Mouse (Mus musculus): ENCODE results near the gene Manba. TPM values are rescaled to one million over a fixed set of nuclear protein-coding genes. Genes with fewer than 3 reads are reported as not detected.

Manba gene
- polyA plus RNA-seq, 2 experiments = 4.2 to 6.5 TPM

DNA sequence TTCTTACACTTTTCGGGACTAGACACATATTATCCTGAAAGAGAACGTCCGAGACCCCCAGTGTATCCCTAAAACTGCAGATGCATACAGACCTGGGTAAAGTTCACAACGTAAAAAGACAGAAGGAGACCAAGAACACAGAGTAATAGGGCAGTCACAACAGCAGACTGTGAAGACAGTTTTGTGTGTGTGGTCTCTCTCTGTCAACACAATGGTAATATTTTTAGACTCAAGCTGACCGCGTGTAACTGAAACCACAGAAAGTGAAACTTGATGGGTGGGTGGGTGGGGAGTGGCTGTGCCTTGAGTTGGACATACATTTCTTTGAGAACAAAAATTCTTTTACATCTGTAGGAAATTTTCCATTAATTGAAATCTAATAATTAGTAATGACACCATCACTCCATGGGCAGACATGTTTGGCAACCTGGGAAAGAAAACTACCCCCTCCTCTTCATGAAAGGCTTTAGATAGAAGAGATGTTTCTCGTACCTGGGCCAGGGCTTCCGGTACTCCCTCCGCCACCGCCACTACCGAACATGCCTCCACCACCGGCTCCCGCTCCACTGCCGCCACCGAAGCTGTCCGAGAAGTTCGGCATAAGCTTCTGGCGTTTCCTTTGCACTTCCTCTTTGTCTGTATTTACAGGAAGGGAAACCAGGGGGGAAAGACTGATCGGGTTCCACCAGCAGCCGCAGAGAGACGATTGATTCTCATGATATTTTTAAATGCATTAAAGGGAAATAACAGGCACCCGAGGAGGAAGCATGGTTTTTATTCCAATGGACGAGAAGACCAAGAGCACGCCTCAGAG lies 122.5 kb downstream of the Manba start:
- ATAC-seq (ENCODE audit: low FRiP score, low read depth) = no peak
- no peak overlapping the region for H3K4me2 ChIP-seq (replicated peaks; ENCODE audit: low read depth, low read length, severe bottlenecking)

DNA sequence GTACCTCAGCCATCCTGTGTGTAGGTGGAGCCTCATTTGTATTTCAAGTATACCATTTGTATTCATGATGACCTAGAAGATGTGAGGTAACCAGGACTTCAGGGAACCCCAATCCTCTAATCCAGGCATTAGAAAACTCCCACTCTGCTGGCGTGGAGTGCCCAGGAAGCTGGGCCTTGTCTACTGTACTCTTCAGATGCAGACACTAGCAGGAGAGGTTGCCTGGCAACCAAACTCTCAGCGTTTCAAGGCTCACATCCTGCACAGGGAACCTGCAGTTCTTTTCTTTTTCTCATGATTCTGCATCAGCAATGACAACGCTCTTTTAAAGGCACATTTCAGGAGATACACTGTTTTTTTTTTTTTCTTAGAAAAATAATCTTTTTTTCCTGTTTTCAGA lies 124.8 kb downstream of the Manba start:
- ATAC-seq (ENCODE audit: low FRiP score, low read depth) = no peak
- 79% methylated on average over 3 of the region's 3 CpGs for WGBS

More for the DNA sequence above, 122.5 kb downstream of the Manba start:
- H3K27ac ChIP-seq (replicated peaks; ENCODE audit: low read depth, low read length) = no peak overlapping the region
- H3K4me3 ChIP-seq (replicated peaks; ENCODE audit: low read length) = no peak overlapping the region
- H3K9ac ChIP-seq (ENCODE audit: low read depth, low read length, severe bottlenecking) = no peak overlapping the region
- H3K27me3 ChIP-seq (ENCODE audit: control insufficient read depth, insufficient read depth, low read length) = no peaks in the 10 kb centered on the region
- no peaks in the 10 kb centered on the region for H3K9me3 ChIP-seq (ENCODE audit: control insufficient read depth, low read length)
- no peak for DNase-seq (ENCODE audit: low spot score)
- 84% methylated on average over 24 of the region's 24 CpGs for WGBS
- no peak for TF ChIP-seq POLR2A (IDR thresholded peaks at IDR 0.05; ENCODE audit: borderline replicate concordance, extremely low read depth, insufficient read depth, insufficient read length)
- H3K36me3 ChIP-seq (ENCODE audit: control insufficient read depth, insufficient read depth, low read length) = peaks cover 73% of the 10 kb centered on the region
- H3K4me1 ChIP-seq (ENCODE audit: control insufficient read depth, insufficient read depth, low read length) = no peaks in the 10 kb centered on the region

DNA sequence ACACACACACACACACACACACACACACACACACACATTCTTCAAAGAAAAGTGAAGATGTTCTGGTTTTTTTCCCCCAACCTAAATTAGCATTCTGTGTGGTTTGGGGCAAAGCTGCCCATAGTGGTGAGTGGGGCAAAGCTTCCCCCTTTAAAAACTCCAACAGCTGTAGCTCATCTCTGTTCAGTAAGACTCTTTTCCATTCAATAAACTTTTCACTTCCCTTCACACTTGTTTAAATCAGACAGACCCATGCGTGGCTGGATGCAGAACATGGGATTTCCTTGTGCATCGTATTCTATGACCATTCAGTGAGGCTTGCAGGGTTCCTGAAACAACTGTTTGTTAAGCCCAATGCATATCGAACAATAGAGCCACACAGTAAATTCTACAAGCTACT lies 129.0 kb downstream of the Manba start:
- no peak overlapping the region for H3K4me2 ChIP-seq (replicated peaks; ENCODE audit: low read depth, low read length, severe bottlenecking)
- no peaks in the 10 kb centered on the region for H3K27me3 ChIP-seq (ENCODE audit: control insufficient read depth, insufficient read depth, low read length)
- H3K4me1 ChIP-seq (ENCODE audit: control insufficient read depth, insufficient read depth, low read length) = no peaks in the 10 kb centered on the region
- H3K9ac ChIP-seq (ENCODE audit: low read depth, low read length, severe bottlenecking) = no peak overlapping the region
- no peak for ATAC-seq (ENCODE audit: low FRiP score, low read depth)
- 85% methylated on average over 3 of the region's 3 CpGs for WGBS
- H3K27ac ChIP-seq (replicated peaks; ENCODE audit: low read depth, low read length) = no peak overlapping the region
- TF ChIP-seq POLR2A (IDR thresholded peaks at IDR 0.05; ENCODE audit: borderline replicate concordance, extremely low read depth, insufficient read depth, insufficient read length) = no peak
- DNase-seq (ENCODE audit: low spot score) = no peak
- no peaks in the 10 kb centered on the region for H3K9me3 ChIP-seq (ENCODE audit: control insufficient read depth, low read length)
- peaks cover 83% of the 10 kb centered on the region for H3K36me3 ChIP-seq (ENCODE audit: control insufficient read depth, insufficient read depth, low read length)
- no peak overlapping the region for H3K4me3 ChIP-seq (replicated peaks; ENCODE audit: low read length)

More for the DNA sequence above, 124.8 kb downstream of the Manba start:
- Histone ChIP-seq H3K36me3 (ENCODE audit: control insufficient read depth, insufficient read depth, low read length) (peaks cover 74% of the 10 kb centered on the region), H3K4me2 (replicated peaks; ENCODE audit: low read depth, low read length, severe bottlenecking) (no peak overlapping the region), H3K27me3 (ENCODE audit: control insufficient read depth, insufficient read depth, low read length) (no peaks in the 10 kb centered on the region), H3K9me3 (ENCODE audit: control insufficient read depth, low read length) (no peaks in the 10 kb centered on the region), H3K4me1 (ENCODE audit: control insufficient read depth, insufficient read depth, low read length) (no peaks in the 10 kb centered on the region), H3K9ac (ENCODE audit: low read depth, low read length, severe bottlenecking) (no peak overlapping the region), H3K4me3 (replicated peaks; ENCODE audit: low read length) (no peak overlapping the region), H3K27ac (replicated peaks; ENCODE audit: low read depth, low read length) (no peak overlapping the region)
- DNase-seq (ENCODE audit: low spot score) = no peak
- no peak for TF ChIP-seq POLR2A (IDR thresholded peaks at IDR 0.05; ENCODE audit: borderline replicate concordance, extremely low read depth, insufficient read depth, insufficient read length)

DNA sequence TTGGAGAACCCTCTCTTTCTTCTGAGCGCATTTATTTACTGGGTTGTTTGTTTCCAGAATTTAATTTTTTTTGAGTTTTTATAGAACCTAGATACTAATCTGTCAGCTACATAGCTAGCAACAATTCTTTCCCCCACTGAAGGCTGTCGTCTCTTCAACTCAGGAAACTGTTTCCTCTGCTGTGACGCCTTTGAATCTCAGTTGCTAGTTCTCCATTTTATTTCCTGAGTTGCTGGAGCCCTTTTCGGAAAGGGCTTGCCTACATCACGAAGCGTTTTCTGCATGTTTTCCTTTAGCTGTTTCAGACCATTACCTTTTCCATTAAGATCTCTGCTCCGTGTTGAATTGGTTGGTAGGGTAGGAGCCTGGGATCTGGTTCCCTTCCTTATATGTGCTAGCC lies 131.3 kb downstream of the Manba start:
- H3K27me3 ChIP-seq (ENCODE audit: control insufficient read depth, insufficient read depth, low read length) = no peaks in the 10 kb centered on the region
- no peak overlapping the region for H3K9ac ChIP-seq (ENCODE audit: low read depth, low read length, severe bottlenecking)
- H3K9me3 ChIP-seq (ENCODE audit: control insufficient read depth, low read length) = no peaks in the 10 kb centered on the region
- WGBS = 90% methylated on average over 7 of the region's 7 CpGs
- no peaks in the 10 kb centered on the region for H3K4me1 ChIP-seq (ENCODE audit: control insufficient read depth, insufficient read depth, low read length)
- no peak overlapping the region for H3K4me2 ChIP-seq (replicated peaks; ENCODE audit: low read depth, low read length, severe bottlenecking)
- H3K36me3 ChIP-seq (ENCODE audit: control insufficient read depth, insufficient read depth, low read length) = peaks cover 68% of the 10 kb centered on the region
- no peak overlapping the region for H3K4me3 ChIP-seq (replicated peaks; ENCODE audit: low read length)
- ATAC-seq (ENCODE audit: low FRiP score, low read depth) (no peak), DNase-seq (ENCODE audit: low spot score) (no peak)
- H3K27ac ChIP-seq (replicated peaks; ENCODE audit: low read depth, low read length) = no peak overlapping the region
- no peak for TF ChIP-seq POLR2A (IDR thresholded peaks at IDR 0.05; ENCODE audit: borderline replicate concordance, extremely low read depth, insufficient read depth, insufficient read length)

Other genes with a start within 250 kb of the Manba start
- gene Bdh2, start 204.4 kb upstream of the Manba start, polyA plus RNA-seq (2012; rRNA removed) = 11.6 and 12.2 TPM in 2 replicates
- gene Bdh2, start 204.4 kb upstream of the Manba start, polyA plus RNA-seq (2014; fragmentation: Nextera tagmentation; extraction: Ambion mirVana) = 16.8 and 24.9 TPM in 2 replicates
- gene Slc9b2, start 177.9 kb upstream of the Manba start, polyA plus RNA-seq (2012; rRNA removed) = 2.7 and 3.5 TPM in 2 replicates
- 3.3 and 3.8 TPM in 2 replicates for gene Slc9b2, start 177.9 kb upstream of the Manba start, polyA plus RNA-seq (2014; fragmentation: Nextera tagmentation; extraction: Ambion mirVana)
- 0.06 and 0.18 TPM in 2 replicates for gene Slc9b1, start 137.6 kb upstream of the Manba start, polyA plus RNA-seq (2012; rRNA removed)
- 0.47 TPM in 1 of 2 replicates, not detected in the other for gene Slc9b1, start 137.6 kb upstream of the Manba start, polyA plus RNA-seq (2014; fragmentation: Nextera tagmentation; extraction: Ambion mirVana)
- gene Cisd2, start 61.7 kb upstream of the Manba start, polyA plus RNA-seq (2012; rRNA removed) = 37.1 and 44.6 TPM in 2 replicates
- 46.9 and 49.7 TPM in 2 replicates for gene Cisd2, start 61.7 kb upstream of the Manba start, polyA plus RNA-seq (2014; fragmentation: Nextera tagmentation; extraction: Ambion mirVana)
- 376 and 429 TPM in 2 replicates for gene Ube2d3, start 47.5 kb upstream of the Manba start, polyA plus RNA-seq (2012; rRNA removed)
- 518 and 519 TPM in 2 replicates for gene Ube2d3, start 47.5 kb upstream of the Manba start, polyA plus RNA-seq (2014; fragmentation: Nextera tagmentation; extraction: Ambion mirVana)
- 55.4 and 61.7 TPM in 2 replicates for gene Nfkb1, start 205.9 kb downstream of the Manba start, polyA plus RNA-seq (2012; rRNA removed)
- gene Nfkb1, start 205.9 kb downstream of the Manba start, polyA plus RNA-seq (2014; fragmentation: Nextera tagmentation; extraction: Ambion mirVana) = 26.9 and 32.7 TPM in 2 replicates